Mouse (Mus musculus) thymus, postnatal 0 days (tissue): ENCODE measurements at regions not wholly inside any gene's neighbourhood (a gene's known extent, or its start where the extent isn't known, plus 50 kb on each side); places are given as distances from the start of the nearest gene placed in this dataset.

ENCODE experiments used
- DNase-seq: peaks from one replicate; pipeline ENCODE4 v3.0.0-alpha.2; 2015; ENCODE audit warnings: low spot score

GRCm38 (mm10) chr13:59229111-59229541 lies 355.9 kb downstream of the Agtpbp1 start:
- DNase-seq = no peak

- DNase-seq = peak; percentile 11
Measured at GRCm38 (mm10) chr13:59228059-59228830, 356.8 kb downstream of the Agtpbp1 start.

- DNase-seq = no peak
Measured at GRCm38 (mm10) chr13:59227523-59228058, 357.4 kb downstream of the Agtpbp1 start.

DNA sequence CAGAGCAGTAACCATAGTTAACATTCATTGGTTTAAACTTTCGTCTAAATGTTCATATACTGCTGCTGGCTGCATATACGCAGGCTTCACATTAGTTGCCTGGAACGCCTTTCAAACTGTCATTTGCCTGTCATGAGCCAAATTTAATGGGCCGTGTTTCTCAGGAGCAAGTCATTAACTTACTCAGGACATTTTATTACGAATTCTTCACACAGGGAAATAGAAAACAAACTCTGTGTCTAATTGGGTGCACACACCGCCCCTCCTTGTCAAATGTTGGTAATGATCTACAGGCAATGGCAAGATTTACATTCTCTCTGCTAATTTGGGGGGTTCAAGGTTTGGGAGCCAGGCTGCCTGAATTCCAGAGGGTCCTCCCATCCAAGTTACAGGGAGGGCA lies 364.4 kb downstream of the Agtpbp1 start:
- DNase-seq = no peak

- DNase-seq = peak; percentile 13
Measured at GRCm38 (mm10) chr13:59220156-59220555, 364.9 kb downstream of the Agtpbp1 start.

GRCm38 (mm10) chr13:59216686-59217298 lies 368.2 kb downstream of the Agtpbp1 start:
- no peak for DNase-seq

- no peak for DNase-seq
Measured at GRCm38 (mm10) chr13:59212296-59212701, 372.7 kb downstream of the Agtpbp1 start.

- DNase-seq = no peak
Measured at GRCm38 (mm10) chr13:59210828-59211227, 374.2 kb downstream of the Agtpbp1 start.

- DNase-seq = no peak
Measured at GRCm38 (mm10) chr13:59206186-59206585, 378.8 kb downstream of the Agtpbp1 start.

- no peak for DNase-seq
Measured at GRCm38 (mm10) chr13:59204506-59204905, 380.5 kb downstream of the Agtpbp1 start.

DNA sequence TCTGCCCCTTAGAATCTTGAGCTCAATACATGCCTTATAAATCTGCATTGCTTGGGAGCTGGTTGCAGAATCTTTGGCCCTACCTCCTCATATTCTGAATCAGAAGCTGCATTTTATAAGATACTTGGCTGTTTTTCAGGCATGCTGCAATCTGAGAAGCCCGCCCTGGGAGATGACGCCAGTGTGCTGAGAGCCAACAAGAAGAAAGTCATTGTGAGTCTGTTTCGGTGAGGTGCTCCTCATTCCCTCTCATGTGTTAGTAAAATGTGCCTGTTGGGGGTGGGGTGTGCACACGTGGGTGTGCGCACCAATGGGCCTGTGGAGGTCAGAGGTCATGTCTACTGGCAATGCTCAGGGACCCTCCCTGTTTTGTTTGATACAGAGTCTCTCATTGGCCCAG lies 388.7 kb downstream of the Agtpbp1 start:
- no peak for DNase-seq

GRCm38 (mm10) chr13:59188431-59188830 lies 382.1 kb downstream of the Ntrk2 start:
- DNase-seq = no peak
